Comparison of ENCODE assay signal across 11 mouse cellular contexts in the genomic region with DNA sequence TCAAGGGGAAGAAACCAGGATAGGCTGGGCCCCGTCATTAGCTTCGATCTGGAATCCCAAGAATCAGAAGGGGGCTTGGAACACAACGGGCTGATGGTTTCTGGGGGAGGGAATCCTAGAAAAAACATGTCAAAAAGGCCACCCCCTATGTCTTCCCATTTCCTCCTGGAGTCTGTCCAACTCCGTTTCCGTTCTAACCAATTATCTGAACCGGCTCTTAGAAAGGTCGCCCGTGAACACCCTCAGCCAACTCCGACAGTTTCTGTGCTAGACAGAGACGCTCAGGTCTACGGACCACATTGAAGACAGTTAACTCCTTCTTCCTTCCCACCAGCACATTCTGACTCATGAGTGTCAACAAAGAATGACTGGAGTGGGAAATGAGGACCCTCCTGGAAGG.
DNase-seq lines count a peak whose midpoint lies in the region; ATAC-seq and TF ChIP-seq lines count a peak whose summit lies in the region.
"Had no signal": no experiment of that assay in that cellular context is flagged by ENCODE, and none has a peak within 500 bp of the region (broad histone marks: within the 10 kb centered on the region; RNA-seq: fewer than 3 reads in every experiment).

No protein-coding gene starts in this region.

- peaks cover 19% of the 10 kb centered on the region; the same call in 1 of the 2 replicates for H3K4me1 ChIP-seq in limb, embryonic 12.5 days (replicated peaks)
- H3K4me1 ChIP-seq in limb, embryonic 10.5 days = peaks cover 15% of the 10 kb centered on the region
- H3K4me1 ChIP-seq in heart, embryonic 16.5 days (ENCODE audit: control insufficient read depth, insufficient read depth, low read length) = peaks cover 58% of the 10 kb centered on the region
- peaks cover 56% of the 10 kb centered on the region for H3K4me1 ChIP-seq in kidney, embryonic 16.5 days (ENCODE audit: insufficient read depth, low read length)
- peaks cover 5% of the 10 kb centered on the region; the same call in 1 of the 2 replicates for H3K4me1 ChIP-seq in small intestine, adult 2 months (ENCODE audit: control insufficient read depth, insufficient read depth, insufficient read length, low read length)

- H3K27me3 ChIP-seq in limb, embryonic 12.5 days = no peaks in the 10 kb centered on the region
- H3K27me3 ChIP-seq in limb, embryonic 10.5 days (ENCODE audit: low read depth, poor library complexity, severe bottlenecking) = no peaks in the 10 kb centered on the region
- no peaks in the 10 kb centered on the region for H3K27me3 ChIP-seq in heart, embryonic 16.5 days (ENCODE audit: control insufficient read depth, insufficient read depth, low read length)
- no peaks in the 10 kb centered on the region for H3K27me3 ChIP-seq in kidney, embryonic 16.5 days (ENCODE audit: insufficient read depth, low read length)
- no peaks in the 10 kb centered on the region for H3K27me3 ChIP-seq in small intestine, adult 2 months (ENCODE audit: control insufficient read depth, insufficient read depth, low read length)
- H3K27me3 ChIP-seq: midbrain, embryonic 13.5 days had no signal

- 0 out of 2 replicates have a peak overlapping the region, but pooled peaks have one; percentile 8 for H3K27ac ChIP-seq in limb, embryonic 12.5 days
- H3K27ac ChIP-seq in limb, embryonic 10.5 days = no peak overlapping the region; the same call in 1 of the 2 replicates
- peak overlapping the region; percentile 72 for H3K27ac ChIP-seq in heart, embryonic 16.5 days (ENCODE audit: low read length)
- H3K27ac ChIP-seq in kidney, embryonic 16.5 days (ENCODE audit: low read length) = peak overlapping the region; percentile 78
- H3K27ac ChIP-seq in small intestine, adult 2 months (ENCODE audit: insufficient read depth, low read depth, low read length) = peak overlapping the region; percentile 71
- H3K27ac ChIP-seq: midbrain, embryonic 13.5 days had no signal

- DNase-seq in limb, embryonic 10.5 days (ENCODE audit: low spot score) = no peak
- no peak for DNase-seq in frontal cortex, adult 2 months (ENCODE audit: extremely low spot score in 1 of 2, low spot score in 1 of 2)
- DNase-seq in gastrocnemius, adult 8-10 months (ENCODE audit: low spot score in 2 of 2) = no peak
- DNase-seq: forebrain, postnatal 0 days; retina, postnatal 1 day; thymus, postnatal 36 days had no signal

- no peak for ATAC-seq in limb, embryonic 12.5 days (ENCODE audit: insufficient number of reproducible peaks, insufficient read depth, low FRiP score, low TSS enrichment, low read depth)
- peak; percentile 38; the same call in 1 of the 2 replicates for ATAC-seq in heart, embryonic 16.5 days (replicated peaks; ENCODE audit: extremely low read depth, insufficient read depth, low FRiP score)
- ATAC-seq in kidney, embryonic 16.5 days (ENCODE audit: low FRiP score, low TSS enrichment) = peak; percentile 54
- ATAC-seq: midbrain, embryonic 13.5 days had no signal

- no peak overlapping the region for H3K4me2 ChIP-seq in limb, embryonic 12.5 days
- H3K4me2 ChIP-seq in heart, embryonic 16.5 days (ENCODE audit: low read depth, low read length) = no peak overlapping the region
- H3K4me2 ChIP-seq in kidney, embryonic 16.5 days (replicated peaks; ENCODE audit: low read depth, low read length) = peak overlapping the region; percentile 13; the same call in 1 of the 2 replicates
- H3K4me2 ChIP-seq: midbrain, embryonic 13.5 days had no signal

- H3K9me3 ChIP-seq in limb, embryonic 12.5 days = no peaks in the 10 kb centered on the region
- H3K9me3 ChIP-seq in limb, embryonic 10.5 days (replicated peaks) = no peaks in the 10 kb centered on the region
- no peaks in the 10 kb centered on the region for H3K9me3 ChIP-seq in heart, embryonic 16.5 days (replicated peaks; ENCODE audit: control insufficient read depth, low read length)
- H3K9me3 ChIP-seq in kidney, embryonic 16.5 days (ENCODE audit: low read length) = no peaks in the 10 kb centered on the region
- H3K9me3 ChIP-seq: midbrain, embryonic 13.5 days had no signal

- H3K9ac ChIP-seq in limb, embryonic 12.5 days (replicated peaks) = no peak overlapping the region
- H3K9ac ChIP-seq in heart, embryonic 16.5 days (ENCODE audit: low read length) = no peak overlapping the region
- H3K9ac ChIP-seq in kidney, embryonic 16.5 days (replicated peaks; ENCODE audit: low read length) = no peak overlapping the region
- H3K9ac ChIP-seq: forebrain, postnatal 0 days; midbrain, embryonic 13.5 days had no signal

- no peak for TF ChIP-seq POLR2A in small intestine, adult 2 months (IDR thresholded peaks at IDR 0.05; ENCODE audit: low read depth, low read length)

- no peaks in the 10 kb centered on the region for H3K36me3 ChIP-seq in limb, embryonic 12.5 days
- no peaks in the 10 kb centered on the region for H3K36me3 ChIP-seq in limb, embryonic 10.5 days
- no peaks in the 10 kb centered on the region for H3K36me3 ChIP-seq in heart, embryonic 16.5 days (ENCODE audit: control insufficient read depth, insufficient read depth)
- H3K36me3 ChIP-seq in kidney, embryonic 16.5 days (ENCODE audit: insufficient read depth, low read length) = no peaks in the 10 kb centered on the region
- H3K36me3 ChIP-seq in small intestine, adult 2 months (ENCODE audit: control insufficient read depth, insufficient read depth, low read length) = no peaks in the 10 kb centered on the region

- H3K4me3 ChIP-seq in limb, embryonic 12.5 days (replicated peaks) = no peak overlapping the region
- H3K4me3 ChIP-seq in limb, embryonic 10.5 days = no peak overlapping the region
- H3K4me3 ChIP-seq in heart, embryonic 16.5 days (ENCODE audit: low read length) = no peak overlapping the region
- no peak overlapping the region for H3K4me3 ChIP-seq in kidney, embryonic 16.5 days (ENCODE audit: low read length)
- H3K4me3 ChIP-seq in small intestine, adult 2 months (ENCODE audit: low read depth, low read length) = no peak overlapping the region
- H3K4me3 ChIP-seq: midbrain, embryonic 13.5 days had no signal

- 65% methylated on average over 11 of the region's 11 CpGs for WGBS in limb, embryonic 12.5 days
- 73% methylated on average over 11 of the region's 11 CpGs for WGBS in limb, embryonic 10.5 days
- 23% methylated on average over 11 of the region's 11 CpGs for WGBS in heart, embryonic 16.5 days
- 26% methylated on average over 11 of the region's 11 CpGs for WGBS in kidney, embryonic 16.5 days
- 54% methylated on average over 11 of the region's 11 CpGs for WGBS in small intestine, adult 2 months

- no peak for TF ChIP-seq CTCF in small intestine, adult 2 months (IDR thresholded peaks at IDR 0.05; ENCODE audit: extremely low read depth, insufficient read length, insufficient replicate concordance, low read depth, low read length)
